Comparison of ENCODE assay signal across 22 mouse cellular contexts in the genomic region with DNA sequence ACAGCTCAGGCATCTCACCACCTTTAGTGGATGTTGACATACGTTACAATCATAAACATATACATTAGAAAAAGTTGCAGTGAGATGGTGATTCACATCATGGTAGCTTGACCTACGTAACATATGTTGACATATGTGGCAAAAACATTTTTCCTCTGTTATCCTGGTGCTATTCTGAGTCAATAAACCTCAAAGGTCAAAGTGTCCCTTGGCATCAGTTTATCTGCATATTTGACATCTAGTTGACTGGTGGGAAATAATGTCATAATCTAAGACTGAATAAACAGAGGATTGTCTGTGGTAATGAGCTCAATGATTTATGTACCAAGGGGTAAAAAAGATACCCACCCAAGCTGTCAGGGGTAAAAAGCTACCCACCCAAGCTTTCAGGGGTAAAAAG. TPM values are rescaled to one million over a fixed set of nuclear protein-coding genes. Genes with fewer than 3 reads are reported as not detected.
DNase-seq lines count a peak whose midpoint lies in the region; ATAC-seq and TF ChIP-seq lines count a peak whose summit lies in the region.
"Had no signal": no experiment of that assay in that cellular context is flagged by ENCODE, and none has a peak within 500 bp of the region (broad histone marks: within the 10 kb centered on the region; RNA-seq: fewer than 3 reads in every experiment).

No protein-coding gene starts in this region.

- H3K4me2 ChIP-seq in kidney, embryonic 15.5 days: no peak overlapping the region
- peak overlapping the region; percentile 11; the same call in 1 of the 2 replicates for H3K4me2 ChIP-seq in liver, postnatal 0 days (ENCODE audit: low read depth, low read length)
- no peak overlapping the region for H3K4me2 ChIP-seq in liver, embryonic 12.5 days
- H3K4me2 ChIP-seq in intestine, postnatal 0 days (replicated peaks; ENCODE audit: low read depth): peak overlapping the region; percentile 24; the same call in 1 of the 2 replicates
- H3K4me2 ChIP-seq: forebrain, embryonic 13.5 days; heart, embryonic 11.5 days; hindbrain, embryonic 12.5 days; hindbrain, embryonic 15.5 days had no signal

- ATAC-seq in kidney, embryonic 15.5 days (replicated peaks; ENCODE audit: low FRiP score): no peak
- peak; percentile 24; the same call in 1 of the 2 replicates for ATAC-seq in liver, postnatal 0 days
- no peak for ATAC-seq in liver, embryonic 12.5 days
- no peak for ATAC-seq in intestine, postnatal 0 days
- ATAC-seq: forebrain, embryonic 13.5 days; forebrain, embryonic 16.5 days had no signal

- 84% methylated on average over 2 of the region's 2 CpGs for WGBS in kidney, embryonic 15.5 days
- WGBS in liver, postnatal 0 days (ENCODE audit: insufficient replicate concordance): 60% methylated on average over 2 of the region's 2 CpGs
- 73% methylated on average over 2 of the region's 2 CpGs for WGBS in liver, embryonic 12.5 days (ENCODE audit: insufficient replicate concordance)
- 73% methylated on average over 2 of the region's 2 CpGs for WGBS in intestine, postnatal 0 days

- no peak overlapping the region for H3K4me3 ChIP-seq in kidney, embryonic 15.5 days (replicated peaks)
- H3K4me3 ChIP-seq in liver, postnatal 0 days (ENCODE audit: low read depth, low read length): no peak overlapping the region
- H3K4me3 ChIP-seq in liver, embryonic 12.5 days: no peak overlapping the region
- H3K4me3 ChIP-seq in intestine, postnatal 0 days (ENCODE audit: low read depth, low read length): no peak overlapping the region
- H3K4me3 ChIP-seq: forebrain, embryonic 10.5 days; forebrain, embryonic 13.5 days; gastrocnemius, adult 2 months; hindbrain, embryonic 12.5 days; hindbrain, embryonic 15.5 days had no signal

- peaks cover 6% of the 10 kb centered on the region for H3K4me1 ChIP-seq in kidney, embryonic 15.5 days
- H3K4me1 ChIP-seq in liver, postnatal 0 days (ENCODE audit: insufficient read depth): peaks cover 7% of the 10 kb centered on the region; the same call in 1 of the 2 replicates
- no peaks in the 10 kb centered on the region for H3K4me1 ChIP-seq in liver, embryonic 12.5 days
- H3K4me1 ChIP-seq in intestine, postnatal 0 days (replicated peaks; ENCODE audit: control insufficient read depth, insufficient read depth, low read length): 0 out of 2 replicates have a peak, but pooled peaks cover 3% of the 10 kb centered on the region

- DNase-seq in kidney, postnatal 10 days: no peak
- no peak for DNase-seq in liver, postnatal 0 days
- DNase-seq in layer of hippocampus, postnatal 10 days (ENCODE audit: low spot score in 2 of 2): no peak
- DNase-seq in frontal cortex, postnatal 25 days (ENCODE audit: low spot score in 2 of 2): no peak
- DNase-seq: adrenal gland, postnatal 10 days; adrenal gland, postnatal 36 days; cerebellum, adult 18-20 months; cerebellum, adult 9-10 months; cerebellum, postnatal 14 days; gastrocnemius, adult 2 months; gastrocnemius, postnatal 14 days; heart, adult 11 months had no signal

- TF ChIP-seq EP300 in liver, postnatal 0 days (IDR thresholded peaks at IDR 0.05; ENCODE audit: low read depth): no peak

- H3K27me3 ChIP-seq in kidney, embryonic 15.5 days: no peaks in the 10 kb centered on the region
- no peaks in the 10 kb centered on the region for H3K27me3 ChIP-seq in liver, postnatal 0 days (ENCODE audit: insufficient read depth, low read length)
- H3K27me3 ChIP-seq in liver, embryonic 12.5 days (replicated peaks): no peaks in the 10 kb centered on the region
- no peaks in the 10 kb centered on the region for H3K27me3 ChIP-seq in intestine, postnatal 0 days (replicated peaks; ENCODE audit: control insufficient read depth, insufficient read depth, low read length)
- H3K27me3 ChIP-seq: forebrain, embryonic 13.5 days; hindbrain, embryonic 12.5 days; hindbrain, embryonic 15.5 days; Patski had no signal

- H3K9me3 ChIP-seq in kidney, embryonic 15.5 days (replicated peaks): no peaks in the 10 kb centered on the region
- no peaks in the 10 kb centered on the region for H3K9me3 ChIP-seq in liver, postnatal 0 days (ENCODE audit: low read length)
- H3K9me3 ChIP-seq in liver, embryonic 12.5 days (replicated peaks): no peaks in the 10 kb centered on the region
- H3K9me3 ChIP-seq in intestine, postnatal 0 days (ENCODE audit: control insufficient read depth): no peaks in the 10 kb centered on the region
- H3K9me3 ChIP-seq: forebrain, embryonic 10.5 days; forebrain, embryonic 13.5 days; hindbrain, embryonic 12.5 days; hindbrain, embryonic 15.5 days had no signal

- no peak for TF ChIP-seq CTCF in liver, postnatal 0 days (IDR thresholded peaks at IDR 0.05; ENCODE audit: low read depth)
- no peak for TF ChIP-seq CTCF in intestine, postnatal 0 days (IDR thresholded peaks at IDR 0.05; ENCODE audit: low read depth)

- peak overlapping the region; percentile 78 for H3K27ac ChIP-seq in kidney, embryonic 15.5 days
- peak overlapping the region; percentile 67 for H3K27ac ChIP-seq in liver, postnatal 0 days (ENCODE audit: low read depth)
- H3K27ac ChIP-seq in liver, embryonic 12.5 days: no peak overlapping the region
- H3K27ac ChIP-seq in intestine, postnatal 0 days (ENCODE audit: low read depth, low read length): peak overlapping the region; percentile 15; the same call in 1 of the 2 replicates
- H3K27ac ChIP-seq: forebrain, embryonic 10.5 days; forebrain, embryonic 13.5 days; gastrocnemius, adult 2 months; hindbrain, embryonic 12.5 days; hindbrain, embryonic 15.5 days had no signal

- no peak overlapping the region for H3K9ac ChIP-seq in kidney, embryonic 15.5 days
- no peak overlapping the region for H3K9ac ChIP-seq in liver, postnatal 0 days (replicated peaks)
- no peak overlapping the region for H3K9ac ChIP-seq in liver, embryonic 12.5 days
- no peak overlapping the region for H3K9ac ChIP-seq in intestine, postnatal 0 days (ENCODE audit: low read depth, low read length)
- H3K9ac ChIP-seq: forebrain, embryonic 13.5 days; hindbrain, embryonic 12.5 days; hindbrain, embryonic 15.5 days had no signal

- no peaks in the 10 kb centered on the region for H3K36me3 ChIP-seq in kidney, embryonic 15.5 days
- H3K36me3 ChIP-seq in liver, postnatal 0 days (replicated peaks; ENCODE audit: insufficient read depth, low read length): no peaks in the 10 kb centered on the region
- no peaks in the 10 kb centered on the region for H3K36me3 ChIP-seq in liver, embryonic 12.5 days
- H3K36me3 ChIP-seq in intestine, postnatal 0 days (ENCODE audit: control insufficient read depth, insufficient read depth): peaks cover 15% of the 10 kb centered on the region
- H3K36me3 ChIP-seq: forebrain, embryonic 10.5 days; hindbrain, embryonic 12.5 days; hindbrain, embryonic 15.5 days had no signal

RNA-seq across cellular contexts. Expression of a gene that starts 35.1 kb away (rescaled TPM):
- polyA plus RNA-seq in kidney, embryonic 15.5 days (2015; fragmentation: Nextera tagmentation; extraction: Ambion mirVana): 76.1 and 78.9 TPM in 2 replicates
- 178 and 181 TPM in 2 replicates for polyA plus RNA-seq in liver, postnatal 0 days (2015; fragmentation: Nextera tagmentation; extraction: Ambion mirVana)
- 44.1 and 45.4 TPM in 2 replicates for polyA plus RNA-seq in liver, embryonic 12.5 days (2016; fragmentation: Nextera tagmentation; extraction: Ambion mirVana)
- 215 and 221 TPM in 2 replicates for polyA plus RNA-seq in intestine, postnatal 0 days (2015; fragmentation: Nextera tagmentation; extraction: Ambion mirVana)
- total RNA-seq in layer of hippocampus, postnatal 10 days (2021): 10 to 100 TPM; 86.6 to 97.3 TPM

Comparison
In these comparisons a context has a peak if more than half of its experiments do, and no peak if none do; other contexts are left out.
1. H3K4me2 ChIP-seq: peak in liver, postnatal 0 days (single experiment) and intestine, postnatal 0 days (single experiment); none in kidney, embryonic 15.5 days (single experiment) and liver, embryonic 12.5 days (single experiment).